Mouse (Mus musculus) testis, adult 2 months (tissue): ENCODE results near the gene Cadps. TPM values are rescaled to one million over a fixed set of nuclear protein-coding genes. Genes with fewer than 3 reads are reported as not detected.

ENCODE experiments used
- H3K27ac ChIP-seq: fragments of 200-500 bp; 2 replicates; pipeline ENCODE4 v1.5.1; 2012; ENCODE audit warnings: low read depth, low read length; ENCODE audit not compliant: control insufficient read depth, insufficient read depth
- H3K27me3 ChIP-seq: fragments of 200-500 bp; 2 replicates; pipeline ENCODE4 v1.6.1; 2012; ENCODE audit warnings: mild to moderate bottlenecking, low read length, moderate library complexity; ENCODE audit not compliant: control insufficient read depth, insufficient read depth
- H3K36me3 ChIP-seq: fragments of 200-500 bp; 2 replicates; pipeline ENCODE4 v1.6.1; 2012; ENCODE audit warnings: mild to moderate bottlenecking, low read length; ENCODE audit not compliant: control insufficient read depth, insufficient read depth
- H3K4me1 ChIP-seq: fragments of 200-500 bp; 2 replicates; pipeline ENCODE4 v1.6.1; 2012; ENCODE audit warnings: low read length; ENCODE audit not compliant: control insufficient read depth, insufficient read depth
- H3K4me3 ChIP-seq: fragments of 200-500 bp; 2 replicates; pipeline ENCODE4 v1.5.1; 2012; ENCODE audit warnings: low read depth, mild to moderate bottlenecking, low read length, moderate library complexity, mixed read lengths; ENCODE audit not compliant: control insufficient read depth
- CTCF ChIP-seq: fragments of 200-500 bp; IDR thresholded peaks from 2 replicates; pipeline ENCODE4 v1.5.1; 2012; ENCODE audit warnings: low read depth, mild to moderate bottlenecking, inconsistent platforms, low read length, moderate library complexity; ENCODE audit not compliant: control insufficient read depth, insufficient read depth, insufficient replicate concordance
- POLR2A ChIP-seq: fragments of 200-500 bp; IDR thresholded peaks from 2 replicates; pipeline ENCODE4 v1.6.1; 2012; ENCODE audit warnings: low read depth, mild to moderate bottlenecking, inconsistent platforms, low read length, moderate library complexity; ENCODE audit not compliant: control insufficient read depth
- polyA plus RNA-seq: library from polyadenylated mRNA; depleted of rRNA; stranded (reverse); fragments of >200 nt; gene quantifications from 2 replicates; pipeline ENCODE4 v1.2.3, GENCODE M21; 2012

The Cadps gene
- polyA plus RNA-seq, 1 experiment: 1.5 TPM

DNA sequence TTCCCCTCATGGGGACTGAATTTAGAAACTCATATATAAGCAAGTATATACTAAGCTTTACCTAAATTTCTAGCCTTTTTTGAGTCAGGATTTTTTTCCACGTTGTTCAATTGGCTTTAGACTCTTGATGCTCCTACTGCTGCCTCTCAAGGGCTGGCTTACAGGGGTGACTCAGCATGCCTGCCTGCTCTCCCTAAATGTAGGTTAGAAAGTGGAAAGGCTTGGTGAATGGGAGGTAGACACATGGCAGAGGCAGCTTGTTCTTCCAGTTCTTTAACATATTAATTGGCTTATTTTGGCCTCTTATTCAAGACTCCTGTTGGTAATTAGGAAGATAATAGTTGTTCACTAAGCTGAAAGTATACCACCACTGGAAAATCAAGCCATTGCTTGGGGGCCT lies 132.7 kb downstream of the Cadps start:
- H3K27me3 ChIP-seq: no peaks in the 10 kb centered on the region
- TF ChIP-seq POLR2A: no peak
- no peak for TF ChIP-seq CTCF
- no peak overlapping the region for H3K4me3 ChIP-seq
- H3K27ac ChIP-seq: no peak overlapping the region
- H3K36me3 ChIP-seq: no peaks in the 10 kb centered on the region
- H3K4me1 ChIP-seq: no peaks in the 10 kb centered on the region

DNA sequence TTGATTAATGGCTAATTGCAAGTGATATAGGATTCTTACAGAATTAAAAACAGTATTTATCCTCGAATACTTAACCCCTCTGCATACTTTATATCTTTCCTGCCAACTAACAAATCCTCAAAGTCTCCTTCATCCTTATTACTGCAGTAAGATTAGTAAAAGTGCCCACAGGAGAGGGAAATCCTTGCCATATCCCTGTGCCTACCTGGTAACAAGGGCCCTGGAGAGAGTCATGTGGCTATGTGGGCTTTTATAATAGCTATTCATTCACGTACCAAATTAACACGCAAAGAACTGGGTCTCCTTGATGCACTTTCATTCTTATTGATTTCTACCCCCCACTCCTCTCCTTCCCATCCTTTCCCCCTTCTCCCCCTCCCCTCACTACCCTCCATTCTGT lies 137.9 kb downstream of the Cadps start:
- Histone ChIP-seq H3K4me1 (no peaks in the 10 kb centered on the region), H3K4me3 (no peak overlapping the region), H3K27ac (no peak overlapping the region), H3K36me3 (no peaks in the 10 kb centered on the region), H3K27me3 (no peaks in the 10 kb centered on the region)
- no peak for TF ChIP-seq POLR2A
- TF ChIP-seq CTCF: no peak

DNA sequence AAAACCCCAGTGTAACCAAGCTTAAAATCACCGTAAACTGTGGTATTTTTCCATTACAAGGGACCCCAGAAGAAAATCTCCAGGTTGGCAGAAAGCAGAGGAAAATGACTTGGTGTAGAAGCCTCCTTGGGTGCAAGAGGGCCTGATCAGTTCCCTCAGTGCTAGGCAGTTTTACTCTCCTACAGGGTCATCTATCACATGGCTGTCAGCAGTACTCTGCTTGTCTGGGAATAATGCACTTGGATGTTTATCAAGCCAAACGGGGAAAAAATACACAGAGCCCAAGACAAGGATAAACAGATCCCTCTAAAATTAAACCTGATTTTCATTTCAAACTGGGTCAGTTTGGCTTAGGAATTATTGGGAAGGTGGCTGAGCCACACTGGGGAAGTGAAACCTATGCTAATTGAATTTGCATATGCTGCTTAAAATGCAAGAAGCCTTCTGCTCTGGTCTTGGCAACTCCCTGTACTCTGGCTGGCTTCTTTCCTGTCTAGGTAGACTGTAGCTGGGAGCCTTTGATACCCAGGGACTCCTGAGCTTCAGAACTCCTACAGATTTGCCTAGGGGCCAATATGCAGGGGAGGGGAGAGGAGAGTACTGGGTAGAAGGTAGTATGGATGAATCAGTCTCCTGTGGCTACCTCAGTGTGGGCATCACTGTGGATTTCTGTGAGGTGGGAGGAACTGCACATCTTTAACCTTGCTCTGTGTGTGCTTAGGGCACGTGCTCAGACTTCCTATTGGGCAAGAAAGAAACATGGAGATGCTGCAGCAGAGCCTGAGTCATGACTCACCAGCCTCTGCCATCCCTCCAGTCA lies 141.8 kb downstream of the Cadps start:
- H3K27me3 ChIP-seq: no peaks in the 10 kb centered on the region
- no peak overlapping the region for H3K4me3 ChIP-seq
- no peak overlapping the region for H3K27ac ChIP-seq
- no peaks in the 10 kb centered on the region for H3K4me1 ChIP-seq
- no peak for TF ChIP-seq CTCF
- no peak for TF ChIP-seq POLR2A
- no peaks in the 10 kb centered on the region for H3K36me3 ChIP-seq

DNA sequence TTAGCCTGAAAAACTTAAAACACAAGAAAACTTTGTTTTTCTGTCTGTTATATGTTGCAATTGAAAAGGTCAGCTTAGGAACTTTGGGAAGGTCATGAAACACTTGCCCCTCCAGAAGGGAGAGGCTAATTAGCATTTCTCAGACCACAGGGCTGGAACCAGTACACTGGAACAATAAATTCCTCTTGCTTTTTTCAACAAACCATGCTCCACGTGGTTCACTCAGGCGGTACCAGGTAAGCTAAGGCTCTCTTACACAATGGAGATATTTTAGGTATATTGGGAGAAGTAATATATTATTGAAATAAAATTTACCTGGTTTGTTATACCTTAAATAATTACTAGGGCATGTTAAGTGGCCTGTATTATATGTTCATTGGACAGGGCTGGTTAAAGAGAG lies 161.4 kb downstream of the Cadps start:
- Histone ChIP-seq H3K27me3 (no peaks in the 10 kb centered on the region), H3K36me3 (no peaks in the 10 kb centered on the region), H3K27ac (no peak overlapping the region), H3K4me1 (no peaks in the 10 kb centered on the region), H3K4me3 (no peak overlapping the region)
- TF ChIP-seq CTCF (no peak), POLR2A (no peak)

DNA sequence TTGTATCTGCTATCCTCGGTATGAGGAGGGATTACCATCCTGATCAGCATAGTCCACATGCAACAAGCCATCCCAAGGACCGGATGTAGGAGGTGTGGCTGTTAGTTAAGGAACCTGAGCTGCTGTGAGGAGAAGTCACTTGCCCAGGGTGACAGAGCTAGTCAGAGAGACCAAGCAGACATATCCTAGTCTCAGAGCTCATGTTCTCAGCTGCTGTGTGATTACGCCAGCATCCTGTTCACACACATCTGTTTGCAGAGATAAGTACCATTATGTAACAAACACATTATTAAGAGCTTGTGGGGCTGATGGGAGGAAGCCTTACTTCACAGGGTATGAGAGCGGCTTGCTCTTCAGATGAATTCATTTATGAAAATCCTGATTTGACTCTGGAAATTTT lies 165.5 kb downstream of the Cadps start:
- Histone ChIP-seq H3K4me1 (no peaks in the 10 kb centered on the region), H3K27me3 (no peaks in the 10 kb centered on the region), H3K27ac (no peak overlapping the region), H3K36me3 (no peaks in the 10 kb centered on the region), H3K4me3 (no peak overlapping the region)
- TF ChIP-seq POLR2A (no peak), CTCF (no peak)

DNA sequence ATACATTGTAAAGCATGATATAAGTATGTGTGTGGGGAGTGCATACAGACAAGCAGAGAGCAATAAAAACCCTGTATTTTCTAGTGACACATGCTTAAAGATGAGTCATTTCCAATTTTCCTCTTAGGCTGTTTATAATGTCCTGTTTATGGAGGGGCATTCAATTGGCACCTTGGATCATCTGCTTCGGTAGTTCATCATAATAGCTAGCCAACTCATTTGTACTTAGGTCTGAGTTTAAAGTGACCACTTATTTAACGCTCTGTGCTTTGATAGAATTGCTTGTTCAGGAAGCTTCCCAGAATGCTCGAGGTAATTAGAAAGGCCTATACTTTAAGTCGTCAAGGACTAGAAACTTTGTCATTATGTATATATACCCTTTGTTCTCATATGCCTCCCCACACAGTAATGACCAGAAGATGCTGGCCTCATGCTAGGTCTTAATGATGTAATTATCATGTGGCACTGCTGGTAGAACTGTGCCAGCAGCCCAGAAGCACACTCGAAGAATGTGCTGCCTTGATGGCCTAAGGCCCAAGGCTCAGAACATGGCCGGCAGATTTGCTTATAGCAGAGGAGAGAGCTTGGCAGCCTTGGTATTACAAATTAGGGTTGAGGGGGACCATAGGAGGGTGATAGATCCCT lies 179.9 kb downstream of the Cadps start:
- no peak overlapping the region for H3K27ac ChIP-seq
- H3K36me3 ChIP-seq: no peaks in the 10 kb centered on the region
- no peak overlapping the region for H3K4me3 ChIP-seq

DNA sequence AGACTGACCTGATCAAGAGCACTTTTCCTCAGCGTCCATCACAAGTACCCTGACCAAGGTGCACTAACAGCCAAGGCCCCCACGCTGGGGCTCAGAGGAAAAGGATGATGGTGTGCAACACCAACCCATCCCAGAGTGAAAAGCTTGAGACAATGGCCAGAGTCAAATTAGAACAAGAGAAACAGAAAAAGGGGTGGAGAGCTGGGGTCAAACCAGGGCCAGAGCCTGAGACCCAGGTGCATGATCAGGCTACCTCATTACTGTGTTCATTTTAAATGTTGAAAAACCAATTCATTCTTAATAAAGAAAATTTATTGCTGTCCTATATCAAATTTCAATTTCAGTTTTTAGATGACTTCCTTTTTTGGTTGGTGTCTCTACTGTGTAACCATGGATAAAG lies 184.1 kb downstream of the Cadps start:
- TF ChIP-seq POLR2A: no peak
- no peak for TF ChIP-seq CTCF

More for the DNA sequence above, 179.9 kb downstream of the Cadps start:
- no peak for TF ChIP-seq POLR2A
- Histone ChIP-seq H3K4me1 (no peaks in the 10 kb centered on the region), H3K27me3 (no peaks in the 10 kb centered on the region)

More for the DNA sequence above, 184.1 kb downstream of the Cadps start:
- Histone ChIP-seq H3K4me1 (no peaks in the 10 kb centered on the region), H3K27ac (no peak overlapping the region), H3K4me3 (no peak overlapping the region), H3K36me3 (no peaks in the 10 kb centered on the region), H3K27me3 (no peaks in the 10 kb centered on the region)
